Mouse (Mus musculus) intestine, embryonic 16.5 days (tissue): ENCODE results near the gene Ephx3. TPM values are rescaled to one million over a fixed set of nuclear protein-coding genes. Genes with fewer than 3 reads are reported as not detected.

Experiments
- ATAC-seq: fragments of 200-750 bp; cut with Nextera tagmentation; 2 replicates; pipeline ENCODE4 v1.8.0; 2017; ENCODE audit warnings: moderate TSS enrichment, moderate library complexity
- H3K27ac ChIP-seq: fragments of 300-500 bp; sonication (generic); 2 replicates; pipeline ENCODE4 v1.5.1; 2014; ENCODE audit warnings: mild to moderate bottlenecking, low read length
- H3K27me3 ChIP-seq: fragments of 300-500 bp; sonication (generic); replicated peaks from 2 replicates; pipeline ENCODE4 v1.6.1; 2014; ENCODE audit warnings: low read length, control low read depth, mixed read lengths; ENCODE audit not compliant: control insufficient read depth, insufficient read depth
- H3K36me3 ChIP-seq: fragments of 300-500 bp; sonication (generic); 2 replicates; pipeline ENCODE4 v1.6.1; 2014; ENCODE audit warnings: low read length, control low read depth; ENCODE audit not compliant: control insufficient read depth, insufficient read depth
- H3K4me1 ChIP-seq: fragments of 300-500 bp; sonication (generic); 2 replicates; pipeline ENCODE4 v1.6.1; 2014; ENCODE audit warnings: low read length, control low read depth, mixed read lengths; ENCODE audit not compliant: control insufficient read depth, insufficient read depth
- H3K4me2 ChIP-seq: fragments of 300-500 bp; sonication (generic); 2 replicates; pipeline ENCODE4 v1.6.1; 2014; ENCODE audit warnings: low read depth, low read length, control low read depth
- H3K4me3 ChIP-seq: fragments of 300-500 bp; sonication (generic); 2 replicates; pipeline ENCODE4 v1.5.1; 2014; ENCODE audit warnings: mild to moderate bottlenecking, low read length
- H3K9ac ChIP-seq: fragments of 300-500 bp; sonication (generic); 2 replicates; pipeline ENCODE4 v1.6.1; 2014; ENCODE audit warnings: low read depth, low read length
- H3K9me3 ChIP-seq: fragments of 300-500 bp; sonication (generic); 2 replicates; pipeline ENCODE4 v1.6.1; 2016; ENCODE audit warnings: low read length, control low read depth; ENCODE audit not compliant: control insufficient read depth
- whole genome bisulfite sequencing: fragments of 180-500 bp; shearing (Covaris S2); extraction: QIAGEN DNeasy Blood & Tissue Kit; methylation state at CpG from one replicate; pipeline ENCODE4 v1.1.7; 2014; 5-methylcytosine and 5-hydroxymethylcytosine counted together
- polyA plus RNA-seq: library from polyadenylated mRNA; unstranded; fragments of >200 nt; fragmentation: Nextera tagmentation; extraction: Ambion mirVana; gene quantifications from 2 replicates; pipeline ENCODE4 v1.2.1, GENCODE M21; 2015

The Ephx3 gene
- polyA plus RNA-seq, 1 experiment from 2014 or later = 0.16 TPM

GRCm38 (mm10) chr17:32183017-32183416 is 6.3 kb downstream of the Ephx3 start:
- WGBS = 39% methylated on average over 8 of the region's 8 CpGs
- H3K9me3 ChIP-seq = no peaks in the 10 kb centered on the region
- no peak for ATAC-seq
- no peaks in the 10 kb centered on the region for H3K27me3 ChIP-seq
- no peak overlapping the region for H3K27ac ChIP-seq
- no peak overlapping the region for H3K4me2 ChIP-seq
- no peaks in the 10 kb centered on the region for H3K36me3 ChIP-seq
- no peak overlapping the region for H3K9ac ChIP-seq
- H3K4me3 ChIP-seq = no peak overlapping the region
- 0 out of 2 replicates have a peak, but pooled peaks cover 2% of the 10 kb centered on the region for H3K4me1 ChIP-seq

GRCm38 (mm10) chr17:32179621-32180491 is 9.5 kb downstream of the Ephx3 start:
- 42% methylated on average over 11 of the region's 11 CpGs for WGBS
- no peak overlapping the region for H3K9ac ChIP-seq

GRCm38 (mm10) chr17:32176919-32177318 is 12.4 kb downstream of the Ephx3 start:
- Histone ChIP-seq H3K27ac (no peak overlapping the region), H3K36me3 (no peaks in the 10 kb centered on the region), H3K4me2 (no peak overlapping the region), H3K9ac (no peak overlapping the region), H3K4me1 (0 out of 2 replicates have a peak, but pooled peaks cover 2% of the 10 kb centered on the region), H3K4me3 (no peak overlapping the region), H3K27me3 (no peaks in the 10 kb centered on the region), H3K9me3 (no peaks in the 10 kb centered on the region)
- WGBS = 91% methylated on average over 4 of the region's 4 CpGs
- ATAC-seq = no peak

More at GRCm38 (mm10) chr17:32179621-32180491, 9.5 kb downstream of the Ephx3 start:
- H3K4me2 ChIP-seq = no peak overlapping the region
- H3K4me1 ChIP-seq = 0 out of 2 replicates have a peak, but pooled peaks cover 2% of the 10 kb centered on the region
- H3K27ac ChIP-seq = no peak overlapping the region
- H3K27me3 ChIP-seq = no peaks in the 10 kb centered on the region
- no peak for ATAC-seq
- no peaks in the 10 kb centered on the region for H3K9me3 ChIP-seq
- no peak overlapping the region for H3K4me3 ChIP-seq
- H3K36me3 ChIP-seq = no peaks in the 10 kb centered on the region

- Histone ChIP-seq H3K9ac (no peak overlapping the region), H3K4me2 (no peak overlapping the region), H3K27me3 (no peaks in the 10 kb centered on the region), H3K27ac (no peak overlapping the region), H3K4me1 (peaks cover 3% of the 10 kb centered on the region; the same call in 1 of the 2 replicates), H3K4me3 (no peak overlapping the region), H3K9me3 (no peaks in the 10 kb centered on the region), H3K36me3 (no peaks in the 10 kb centered on the region)
- ATAC-seq = no peak
- 59% methylated on average over 7 of the region's 7 CpGs for WGBS
These were observed 16.2 kb downstream of the Ephx3 start for GRCm38 (mm10) chr17:32173166-32173565.

GRCm38 (mm10) chr17:32172485-32172884 is 16.9 kb downstream of the Ephx3 start:
- Histone ChIP-seq H3K36me3 (no peaks in the 10 kb centered on the region), H3K27ac (peak overlapping the region; percentile 39; the same call in 1 of the 2 replicates), H3K4me2 (no peak overlapping the region), H3K4me1 (peaks cover 3% of the 10 kb centered on the region; the same call in 1 of the 2 replicates), H3K9ac (no peak overlapping the region), H3K9me3 (no peaks in the 10 kb centered on the region), H3K27me3 (no peaks in the 10 kb centered on the region), H3K4me3 (no peak overlapping the region)
- ATAC-seq = no peak
- 69% methylated on average over 2 of the region's 2 CpGs for WGBS

GRCm38 (mm10) chr17:32169518-32170225 is 19.7 kb downstream of the Ephx3 start:
- 58% methylated on average over 4 of the region's 4 CpGs for WGBS
- Histone ChIP-seq H3K9me3 (no peaks in the 10 kb centered on the region), H3K4me3 (no peak overlapping the region), H3K27ac (peak overlapping the region; percentile 68; the same call in 1 of the 2 replicates), H3K4me1 (peaks cover 19% of the 10 kb centered on the region), H3K9ac (no peak overlapping the region), H3K27me3 (no peaks in the 10 kb centered on the region), H3K4me2 (no peak overlapping the region), H3K36me3 (no peaks in the 10 kb centered on the region)
- ATAC-seq = peak; percentile 70

GRCm38 (mm10) chr17:32166687-32167086 is 22.7 kb downstream of the Ephx3 start, which contains the start of gene Notch3:
Gene Notch3 (minus strand): TSS chr17:32166852.
- Histone ChIP-seq H3K9me3 (no peaks in the 10 kb centered on the region), H3K27ac (peak within 1 kb of the TSS; percentile 78), H3K27me3 (no peaks in the 10 kb centered on the region), H3K4me1 (peaks cover 40% of the 10 kb centered on the region), H3K4me2 (peak within 1 kb of the TSS; percentile 97), H3K36me3 (no peaks in the 10 kb centered on the region), H3K4me3 (peak within 1 kb of the TSS; percentile 73), H3K9ac (peak within 1 kb of the TSS; percentile 78)
- WGBS = 1% methylated on average over 38 of the region's 39 CpGs
- ATAC-seq = peak; percentile 38; the same call in 1 of the 2 replicates

- peak overlapping the region; percentile 97 for H3K4me2 ChIP-seq
- H3K9me3 ChIP-seq = no peaks in the 10 kb centered on the region
- no peaks in the 10 kb centered on the region for H3K36me3 ChIP-seq
- peak overlapping the region; percentile 78 for H3K27ac ChIP-seq
- peak; percentile 10 for ATAC-seq
- no peaks in the 10 kb centered on the region for H3K27me3 ChIP-seq
- WGBS = under 1% methylated on average over 39 of the region's 43 CpGs
- H3K4me3 ChIP-seq = peak overlapping the region; percentile 73
- H3K4me1 ChIP-seq = peaks cover 40% of the 10 kb centered on the region
- H3K9ac ChIP-seq = peak overlapping the region; percentile 78
These were observed 23.4 kb downstream of the Ephx3 start for GRCm38 (mm10) chr17:32165803-32166595.
